Mouse (Mus musculus): ENCODE data around the gene Nsun4.

DNA sequence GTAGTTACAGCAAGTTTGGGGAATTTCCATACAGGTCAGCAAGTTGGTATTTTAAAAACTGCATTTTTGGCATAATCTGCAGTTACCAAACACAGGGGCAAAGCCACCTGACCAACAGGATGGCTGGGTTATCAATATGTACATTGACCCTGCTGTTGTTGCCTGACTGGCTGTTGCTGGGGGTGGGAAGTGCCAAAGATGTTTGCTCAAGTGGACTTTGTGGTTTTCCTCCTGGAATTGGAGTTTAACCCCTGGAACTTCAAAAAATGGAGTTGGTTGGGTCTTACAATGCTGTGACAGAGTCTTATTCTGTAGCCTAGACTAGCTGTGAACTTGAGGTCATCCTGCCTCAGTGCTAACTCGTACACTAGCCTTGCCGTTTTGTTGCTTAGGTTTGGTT lies 13.2 kb downstream of the Nsun4 start:
- TF ChIP-seq CTCF (IDR thresholded peaks at IDR 0.05; ENCODE audit: low read depth) (no peak), EP300 (IDR thresholded peaks at IDR 0.05; ENCODE audit: low read depth) (peak; percentile 81)

Data from liver, postnatal 0 days (tissue).